Mouse (Mus musculus) sigmoid colon, adult 10 weeks (tissue): ENCODE results near the gene Trabd2b. TPM values are rescaled to one million over a fixed set of nuclear protein-coding genes. Genes with fewer than 3 reads are reported as not detected.

Experiments used
- polyA plus RNA-seq: library from polyadenylated mRNA; stranded (reverse); fragments of 350-450 nt; fragmentation: Illumina TruSeq; extraction: RNeasy Lipid Tissue Mini Kit (QIAGEN cat#74804); gene quantifications from one replicate; pipeline ENCODE4 v1.2.3, GENCODE M21; 2014; ENCODE audit warnings: low read depth, low replicate concordance

The Trabd2b gene
- 1.4 TPM for polyA plus RNA-seq

DNA sequence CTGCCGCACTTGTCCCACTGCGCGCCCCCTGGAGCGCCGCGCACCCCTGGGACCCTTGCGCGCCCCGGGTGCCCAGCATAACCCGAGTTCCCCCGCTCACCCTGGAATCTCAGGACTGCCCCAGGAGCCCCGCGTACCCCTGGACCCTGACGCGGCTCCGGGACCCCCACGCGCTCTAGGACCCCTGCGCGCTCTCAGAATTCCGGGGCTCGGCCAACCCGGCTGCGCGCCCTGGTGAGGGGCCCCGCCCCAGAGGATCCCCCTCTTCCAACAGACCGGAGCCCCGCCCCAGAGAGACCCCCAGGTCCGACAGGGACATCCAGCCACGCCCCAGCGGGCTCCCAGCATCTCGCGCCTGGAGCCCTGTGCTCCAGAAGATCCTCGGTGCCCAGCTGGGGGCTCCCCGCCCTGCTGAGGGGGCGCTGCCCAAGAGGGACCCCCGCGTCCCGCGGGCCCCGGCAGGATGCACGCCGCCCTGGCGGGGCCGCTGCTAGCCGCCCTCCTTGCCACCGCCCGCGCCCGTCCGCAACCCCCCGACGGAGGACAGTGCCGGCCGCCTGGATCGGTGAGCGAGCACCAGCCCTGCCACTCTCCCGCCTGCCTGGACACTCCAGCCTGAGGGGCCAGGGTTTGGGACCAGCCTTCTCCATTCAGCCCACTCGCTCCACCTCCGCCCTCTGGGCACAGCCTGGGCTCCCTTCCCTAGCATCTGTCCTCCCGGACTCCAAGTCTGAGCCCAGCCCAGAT, at the start of gene Trabd2b:
TSS of gene Trabd2b (plus strand) at position 370 of the 747 bp plus-strand sequence.

Other genes with a start within 250 kb of the Trabd2b start
- not detected for gene Skint11, start 243.3 kb upstream of the Trabd2b start, polyA plus RNA-seq